ENCODE assay signal across 29 mouse cellular contexts in genomic region chr2:30395757-30396156, GRCm38 (mm10). TPM values are rescaled to one million over a fixed set of nuclear protein-coding genes. Genes with fewer than 3 reads are reported as not detected.
DNase-seq lines count a peak whose midpoint lies in the region; ATAC-seq and TF ChIP-seq lines count a peak whose summit lies in the region.
"Had no signal": no experiment of that assay in that cellular context is flagged by ENCODE, and none has a peak within 500 bp of the region (broad histone marks: within the 10 kb centered on the region; RNA-seq: fewer than 3 reads in every experiment).

No protein-coding gene starts in this region.

- no peak overlapping the region for H3K4me3 ChIP-seq in intestine, embryonic 16.5 days (ENCODE audit: low read length)
- H3K4me3 ChIP-seq in intestine, embryonic 15.5 days (replicated peaks), result no peak overlapping the region
- no peak overlapping the region for H3K4me3 ChIP-seq in bone marrow macrophage, adult 2 months (ENCODE audit: insufficient read depth, low read length)
- H3K4me3 ChIP-seq in stomach, embryonic 16.5 days (replicated peaks; ENCODE audit: low read length), result no peak overlapping the region
- H3K4me3 ChIP-seq: forebrain, embryonic 13.5 days; heart, embryonic 12.5 days; layer of hippocampus, adult 2 months; limb, embryonic 13.5 days; liver, embryonic 12.5 days; midbrain, embryonic 10.5 days; midbrain, embryonic 15.5 days; neural tube, embryonic 15.5 days had no signal

- H3K9me3 ChIP-seq in intestine, embryonic 16.5 days (ENCODE audit: control insufficient read depth, low read length), result no peaks in the 10 kb centered on the region
- no peaks in the 10 kb centered on the region for H3K9me3 ChIP-seq in intestine, embryonic 15.5 days
- H3K9me3 ChIP-seq in stomach, embryonic 16.5 days (replicated peaks; ENCODE audit: control insufficient read depth, low read length), result no peaks in the 10 kb centered on the region
- H3K9me3 ChIP-seq: forebrain, embryonic 13.5 days; heart, embryonic 12.5 days; limb, embryonic 13.5 days; liver, embryonic 12.5 days; midbrain, embryonic 10.5 days; midbrain, embryonic 15.5 days; neural tube, embryonic 15.5 days had no signal

- peaks cover 26% of the 10 kb centered on the region for H3K36me3 ChIP-seq in intestine, embryonic 16.5 days (ENCODE audit: control insufficient read depth, insufficient read depth, low read length)
- peaks cover 29% of the 10 kb centered on the region for H3K36me3 ChIP-seq in intestine, embryonic 15.5 days
- 0 out of 2 replicates have a peak, but pooled peaks cover 4% of the 10 kb centered on the region for H3K36me3 ChIP-seq in stomach, embryonic 16.5 days (ENCODE audit: control insufficient read depth, insufficient read depth, low read length)

- H3K9ac ChIP-seq in intestine, embryonic 16.5 days (ENCODE audit: low read depth, low read length), result 0 out of 2 replicates have a peak overlapping the region, but pooled peaks have one; percentile 8
- H3K9ac ChIP-seq in intestine, embryonic 15.5 days, result no peak overlapping the region
- peak overlapping the region; percentile 19; the same call in 1 of the 2 replicates for H3K9ac ChIP-seq in stomach, embryonic 16.5 days (ENCODE audit: low read length)
- H3K9ac ChIP-seq: forebrain, embryonic 13.5 days; heart, embryonic 12.5 days; hindbrain, embryonic 14.5 days; limb, embryonic 13.5 days; liver, embryonic 12.5 days; liver, postnatal 0 days; midbrain, embryonic 15.5 days; neural tube, embryonic 15.5 days had no signal

- H3K27ac ChIP-seq in intestine, embryonic 16.5 days (ENCODE audit: low read length), result no peak overlapping the region
- no peak overlapping the region for H3K27ac ChIP-seq in intestine, embryonic 15.5 days
- peak overlapping the region; percentile 37; the same call in 1 of the 2 replicates for H3K27ac ChIP-seq in bone marrow macrophage, adult 2 months (ENCODE audit: insufficient read depth, low read depth, low read length)
- H3K27ac ChIP-seq in stomach, embryonic 16.5 days (ENCODE audit: low read length), result peak overlapping the region; percentile 2; the same call in 1 of the 2 replicates
- H3K27ac ChIP-seq: forebrain, embryonic 13.5 days; hindbrain, embryonic 14.5 days; layer of hippocampus, adult 2 months; limb, embryonic 13.5 days; liver, embryonic 12.5 days; midbrain, embryonic 10.5 days; midbrain, embryonic 15.5 days; neural tube, embryonic 15.5 days had no signal

- H3K4me1 ChIP-seq in intestine, embryonic 16.5 days (ENCODE audit: control insufficient read depth, insufficient read depth, low read length), result peaks cover 28% of the 10 kb centered on the region
- peaks cover 15% of the 10 kb centered on the region for H3K4me1 ChIP-seq in intestine, embryonic 15.5 days (replicated peaks)
- peaks cover 31% of the 10 kb centered on the region for H3K4me1 ChIP-seq in bone marrow macrophage, adult 2 months (ENCODE audit: control insufficient read depth, insufficient read depth, low read length)
- H3K4me1 ChIP-seq in stomach, embryonic 16.5 days (ENCODE audit: control insufficient read depth, insufficient read depth, low read length), result peaks cover 11% of the 10 kb centered on the region

- no peak overlapping the region for H3K4me2 ChIP-seq in intestine, embryonic 16.5 days (ENCODE audit: low read depth, low read length)
- H3K4me2 ChIP-seq in intestine, embryonic 15.5 days (replicated peaks), result no peak overlapping the region
- H3K4me2 ChIP-seq in stomach, embryonic 16.5 days (ENCODE audit: low read depth, low read length), result no peak overlapping the region
- H3K4me2 ChIP-seq: forebrain, embryonic 13.5 days; heart, embryonic 12.5 days; hindbrain, embryonic 14.5 days; limb, embryonic 13.5 days; liver, embryonic 12.5 days; midbrain, embryonic 15.5 days; neural tube, embryonic 15.5 days had no signal

- no peak for TF ChIP-seq POLR2A in bone marrow macrophage, adult 2 months (IDR thresholded peaks at IDR 0.05; ENCODE audit: borderline replicate concordance, low read depth, low read length)

- no peak for ATAC-seq in cerebellum, adult (ENCODE audit: insufficient number of reproducible peaks, low FRiP score, low TSS enrichment)
- no peak for ATAC-seq in intestine, embryonic 16.5 days
- no peak for ATAC-seq in intestine, embryonic 15.5 days
- ATAC-seq in stomach, embryonic 16.5 days (ENCODE audit: insufficient read depth, low FRiP score), result no peak
- no peak for ATAC-seq in megakaryocyte progenitor cell, adult 5-6 weeks (replicated peaks; ENCODE audit: poor library complexity)
- ATAC-seq: forebrain, embryonic 13.5 days; liver, embryonic 12.5 days; liver, postnatal 0 days; midbrain, embryonic 15.5 days; Patski had no signal

- no peaks in the 10 kb centered on the region for H3K27me3 ChIP-seq in intestine, embryonic 16.5 days (replicated peaks; ENCODE audit: control insufficient read depth, insufficient read depth, low read length)
- no peaks in the 10 kb centered on the region for H3K27me3 ChIP-seq in intestine, embryonic 15.5 days (replicated peaks)
- no peaks in the 10 kb centered on the region for H3K27me3 ChIP-seq in stomach, embryonic 16.5 days (ENCODE audit: control insufficient read depth, insufficient read depth, low read length)
- H3K27me3 ChIP-seq: CH12.LX; forebrain, embryonic 13.5 days; heart, embryonic 12.5 days; limb, embryonic 13.5 days; liver, embryonic 12.5 days; midbrain, embryonic 15.5 days; neural tube, embryonic 15.5 days; Patski had no signal

- no peak for TF ChIP-seq CTCF in bone marrow macrophage, adult 2 months (IDR thresholded peaks at IDR 0.05; ENCODE audit: low read depth, low read length)

- peak; percentile 18 for DNase-seq in cerebellum, adult 8-10 months
- DNase-seq in heart, adult 11 months, result no peak
- DNase-seq: adrenal gland, postnatal 14 days; cerebellum, adult 2 months; gastrocnemius, postnatal 14 days; heart, adult 18-20 months; kidney, adult 2 months; kidney, postnatal 36 days; liver, postnatal 0 days; right cerebral cortex, postnatal 25 days; thymus, adult 2 months; thymus, postnatal 36 days had no signal

- WGBS in intestine, embryonic 16.5 days, result 94% methylated on average over 7 of the region's 7 CpGs
- 89% methylated on average over 7 of the region's 7 CpGs for WGBS in intestine, embryonic 15.5 days
- WGBS in stomach, embryonic 16.5 days, result 88% methylated on average over 7 of the region's 7 CpGs

RNA-seq across cellular contexts. Expression of gene Dolpp1, which starts 3.7 kb away (rescaled TPM):
- polyA plus RNA-seq in intestine, embryonic 16.5 days (2015; fragmentation: Nextera tagmentation; extraction: Ambion mirVana), result 59.4 and 63.3 TPM in 2 replicates
- 44.5 and 50.9 TPM in 2 replicates for polyA plus RNA-seq in intestine, embryonic 15.5 days (2015; fragmentation: Nextera tagmentation; extraction: Ambion mirVana)
- polyA plus RNA-seq in bone marrow macrophage, adult 2 months (2012; ENCODE audit: insufficient read depth, insufficient read length, missing spikeins), result 24.2 and 28.7 TPM in 2 replicates
- 39.0 and 45.8 TPM in 2 replicates for polyA plus RNA-seq in stomach, embryonic 16.5 days (2015; fragmentation: Nextera tagmentation; extraction: Ambion mirVana)
- total RNA-seq in megakaryocyte progenitor cell, adult 5-6 weeks (2015), result 4.0 and 8.1 TPM in 2 replicates
- 16.3 and 26.0 TPM in 2 replicates for total RNA-seq in megakaryocyte progenitor cell, adult 5-6 weeks (2017)

RNA-seq across cellular contexts. Expression of gene Crat, which starts 19.9 kb away (rescaled TPM):
- polyA plus RNA-seq in intestine, embryonic 16.5 days (2015; fragmentation: Nextera tagmentation; extraction: Ambion mirVana), result 25.9 and 29.4 TPM in 2 replicates
- polyA plus RNA-seq in intestine, embryonic 15.5 days (2015; fragmentation: Nextera tagmentation; extraction: Ambion mirVana), result 19.6 and 19.8 TPM in 2 replicates
- polyA plus RNA-seq in bone marrow macrophage, adult 2 months (2012; ENCODE audit: insufficient read depth, insufficient read length, missing spikeins), result 66.4 and 67.4 TPM in 2 replicates
- 27.7 and 29.0 TPM in 2 replicates for polyA plus RNA-seq in stomach, embryonic 16.5 days (2015; fragmentation: Nextera tagmentation; extraction: Ambion mirVana)
- total RNA-seq in megakaryocyte progenitor cell, adult 5-6 weeks (2015), result 21.2 and 31.7 TPM in 2 replicates
- total RNA-seq in megakaryocyte progenitor cell, adult 5-6 weeks (2017), result 8.4 and 9.1 TPM in 2 replicates

RNA-seq across cellular contexts. Expression of gene Ptpa, which starts 20.1 kb away (rescaled TPM):
- 120 and 132 TPM in 2 replicates for polyA plus RNA-seq in intestine, embryonic 16.5 days (2015; fragmentation: Nextera tagmentation; extraction: Ambion mirVana)
- 117 and 120 TPM in 2 replicates for polyA plus RNA-seq in intestine, embryonic 15.5 days (2015; fragmentation: Nextera tagmentation; extraction: Ambion mirVana)
- polyA plus RNA-seq in bone marrow macrophage, adult 2 months (2012; ENCODE audit: insufficient read depth, insufficient read length, missing spikeins), result 110 TPM in 2 replicates
- 138 and 146 TPM in 2 replicates for polyA plus RNA-seq in stomach, embryonic 16.5 days (2015; fragmentation: Nextera tagmentation; extraction: Ambion mirVana)
- 75.9 and 90.4 TPM in 2 replicates for total RNA-seq in megakaryocyte progenitor cell, adult 5-6 weeks (2015)
- total RNA-seq in megakaryocyte progenitor cell, adult 5-6 weeks (2017), result 63.0 and 63.3 TPM in 2 replicates

RNA-seq across cellular contexts. Expression of gene Miga2, which starts 31.7 kb away (rescaled TPM):
- polyA plus RNA-seq in intestine, embryonic 16.5 days (2015; fragmentation: Nextera tagmentation; extraction: Ambion mirVana), result 23.1 and 24.7 TPM in 2 replicates
- polyA plus RNA-seq in intestine, embryonic 15.5 days (2015; fragmentation: Nextera tagmentation; extraction: Ambion mirVana), result 20.9 and 24.1 TPM in 2 replicates
- 3.4 and 6.9 TPM in 2 replicates for polyA plus RNA-seq in bone marrow macrophage, adult 2 months (2012; ENCODE audit: insufficient read depth, insufficient read length, missing spikeins)
- 26.2 and 26.3 TPM in 2 replicates for polyA plus RNA-seq in stomach, embryonic 16.5 days (2015; fragmentation: Nextera tagmentation; extraction: Ambion mirVana)
- 4.2 and 5.0 TPM in 2 replicates for total RNA-seq in megakaryocyte progenitor cell, adult 5-6 weeks (2015)
- 11.7 and 12.3 TPM in 2 replicates for total RNA-seq in megakaryocyte progenitor cell, adult 5-6 weeks (2017)

RNA-seq across cellular contexts. Expression of gene Sh3glb2, which starts 36.6 kb away (rescaled TPM):
- 68.6 and 71.4 TPM in 2 replicates for polyA plus RNA-seq in intestine, embryonic 16.5 days (2015; fragmentation: Nextera tagmentation; extraction: Ambion mirVana)
- 68.4 and 69.4 TPM in 2 replicates for polyA plus RNA-seq in intestine, embryonic 15.5 days (2015; fragmentation: Nextera tagmentation; extraction: Ambion mirVana)
- 40.8 and 45.1 TPM in 2 replicates for polyA plus RNA-seq in bone marrow macrophage, adult 2 months (2012; ENCODE audit: insufficient read depth, insufficient read length, missing spikeins)
- polyA plus RNA-seq in stomach, embryonic 16.5 days (2015; fragmentation: Nextera tagmentation; extraction: Ambion mirVana), result 107 and 118 TPM in 2 replicates
- 16.1 and 16.7 TPM in 2 replicates for total RNA-seq in megakaryocyte progenitor cell, adult 5-6 weeks (2015)
- total RNA-seq in megakaryocyte progenitor cell, adult 5-6 weeks (2017), result 23.4 and 24.8 TPM in 2 replicates

Comparison
In these comparisons a context has a peak if more than half of its experiments do, and no peak if none do; other contexts are left out.
1. H3K27ac ChIP-seq: peak in bone marrow macrophage, adult 2 months (single experiment) and stomach, embryonic 16.5 days (single experiment); none in intestine, embryonic 16.5 days (single experiment) and intestine, embryonic 15.5 days (single experiment).